Mouse (Mus musculus): ENCODE results near the gene Tmem94. TPM values are rescaled to one million over a fixed set of nuclear protein-coding genes. Genes with fewer than 3 reads are reported as not detected.

The Tmem94 gene
- polyA plus RNA-seq, 1 experiment = 42.0 TPM

DNA sequence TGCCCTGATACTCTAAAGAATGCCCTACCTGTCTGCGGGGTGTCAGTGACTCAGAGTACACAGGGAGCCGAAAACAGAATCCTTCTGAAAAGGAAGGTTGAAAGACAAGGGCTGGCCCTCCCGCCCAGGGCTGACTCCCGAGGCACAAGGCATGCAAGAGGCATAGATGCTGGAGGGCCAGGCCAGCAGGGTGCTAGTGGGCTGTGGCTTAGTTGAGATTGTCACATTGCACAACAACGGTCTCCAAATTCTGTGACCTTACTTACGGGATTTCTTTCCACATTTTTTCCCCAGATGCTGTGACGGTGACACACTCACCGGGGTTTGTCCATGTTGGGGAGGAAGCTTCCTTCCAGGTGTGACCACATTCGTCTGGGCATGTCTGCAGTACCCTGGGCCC, 11.7 kb downstream of the Tmem94 start:
- TF ChIP-seq CTCF (IDR thresholded peaks at IDR 0.05; ENCODE audit: extremely low read depth, insufficient read depth, insufficient read length, insufficient replicate concordance) = no peak
- no peak for TF ChIP-seq POLR2A (IDR thresholded peaks at IDR 0.05; ENCODE audit: low read depth, low read length)
- no peak for DNase-seq (ENCODE audit: low read depth in 1 of 2, low spot score in 2 of 2)
- Histone ChIP-seq H3K4me3 (ENCODE audit: extremely low read depth, insufficient read depth, insufficient read length) (no peak overlapping the region), H3K27me3 (ENCODE audit: control insufficient read depth, insufficient read depth, low read length) (no peaks in the 10 kb centered on the region), H3K4me1 (ENCODE audit: control insufficient read depth, insufficient read depth, insufficient read length) (no peaks in the 10 kb centered on the region), H3K36me3 (ENCODE audit: control insufficient read depth, insufficient read depth, low read length) (peaks cover 4% of the 10 kb centered on the region; the same call in 1 of the 2 replicates), H3K27ac (ENCODE audit: insufficient read depth, low read length) (no peak overlapping the region)
- WGBS = 84% methylated on average over 9 of the region's 9 CpGs

DNA sequence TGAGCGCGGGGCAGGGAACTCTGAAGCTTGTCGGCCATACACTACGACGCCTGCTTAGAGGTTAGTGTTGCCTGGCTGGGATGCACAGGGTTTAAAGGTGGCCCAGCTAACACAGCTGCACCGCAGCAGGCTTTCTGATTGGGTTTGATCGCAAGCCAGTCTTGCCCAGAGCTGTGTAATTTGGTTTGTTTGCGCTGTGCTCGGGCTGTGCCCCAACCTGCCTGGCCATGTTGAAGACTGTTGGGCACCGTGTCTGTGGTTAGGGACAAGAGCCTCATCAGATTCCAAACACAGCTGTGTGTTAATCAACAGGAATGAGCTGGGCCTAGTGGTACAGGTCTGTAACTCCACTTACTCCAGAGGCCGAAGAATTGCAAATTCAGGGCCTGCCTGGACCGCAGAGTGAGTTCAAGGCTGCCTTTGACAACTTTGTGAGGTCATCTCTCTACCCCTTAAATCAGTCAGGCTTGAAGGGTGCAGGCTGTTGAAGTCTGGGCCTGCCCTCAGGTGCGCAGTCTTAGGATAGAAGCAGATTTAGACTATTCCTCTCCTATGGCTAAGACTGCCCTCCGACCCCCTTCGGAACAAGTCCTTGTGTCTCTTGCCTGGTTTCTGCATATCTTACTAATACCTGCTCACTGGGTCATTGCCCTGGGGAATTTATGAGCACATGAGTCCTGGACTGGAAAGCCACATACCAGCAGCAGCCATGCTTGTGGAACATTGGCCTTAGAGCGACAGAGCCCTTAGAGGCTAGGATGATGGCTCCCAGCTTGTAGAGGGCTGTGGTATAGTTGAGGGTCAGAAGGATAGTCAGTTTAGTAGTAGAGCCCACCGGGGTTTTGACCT, 12.5 kb downstream of the Tmem94 start:
- Histone ChIP-seq H3K27me3 (ENCODE audit: control insufficient read depth, insufficient read depth, low read length) (no peaks in the 10 kb centered on the region), H3K36me3 (ENCODE audit: control insufficient read depth, insufficient read depth, low read length) (peaks cover 4% of the 10 kb centered on the region; the same call in 1 of the 2 replicates), H3K27ac (ENCODE audit: insufficient read depth, low read length) (no peak overlapping the region), H3K4me3 (ENCODE audit: extremely low read depth, insufficient read depth, insufficient read length) (no peak overlapping the region), H3K4me1 (ENCODE audit: control insufficient read depth, insufficient read depth, insufficient read length) (no peaks in the 10 kb centered on the region)
- TF ChIP-seq CTCF (IDR thresholded peaks at IDR 0.05; ENCODE audit: extremely low read depth, insufficient read depth, insufficient read length, insufficient replicate concordance) = no peak
- no peak for TF ChIP-seq POLR2A (IDR thresholded peaks at IDR 0.05; ENCODE audit: low read depth, low read length)
- WGBS = 94% methylated on average over 17 of the region's 17 CpGs
- DNase-seq (ENCODE audit: low read depth in 1 of 2, low spot score in 2 of 2) = no peak

GRCm38 (mm10) chr11:115779038-115779571, 13.9 kb downstream of the Tmem94 start:
- DNase-seq (ENCODE audit: low read depth in 1 of 2, low spot score in 2 of 2) = no peak
- TF ChIP-seq CTCF (IDR thresholded peaks at IDR 0.05; ENCODE audit: extremely low read depth, insufficient read depth, insufficient read length, insufficient replicate concordance) (no peak), POLR2A (IDR thresholded peaks at IDR 0.05; ENCODE audit: low read depth, low read length) (no peak)
- no peaks in the 10 kb centered on the region for H3K27me3 ChIP-seq (ENCODE audit: control insufficient read depth, insufficient read depth, low read length)
- H3K27ac ChIP-seq (ENCODE audit: insufficient read depth, low read length) = peak overlapping the region; percentile 12; the same call in 1 of the 2 replicates
- WGBS = 29% methylated on average over 9 of the region's 9 CpGs
- peaks cover 4% of the 10 kb centered on the region; the same call in 1 of the 2 replicates for H3K36me3 ChIP-seq (ENCODE audit: control insufficient read depth, insufficient read depth, low read length)
- H3K4me1 ChIP-seq (ENCODE audit: control insufficient read depth, insufficient read depth, insufficient read length) = no peaks in the 10 kb centered on the region
- H3K4me3 ChIP-seq (ENCODE audit: extremely low read depth, insufficient read depth, insufficient read length) = no peak overlapping the region

- TF ChIP-seq POLR2A (IDR thresholded peaks at IDR 0.05; ENCODE audit: low read depth, low read length) = no peak
- no peak for TF ChIP-seq CTCF (IDR thresholded peaks at IDR 0.05; ENCODE audit: extremely low read depth, insufficient read depth, insufficient read length, insufficient replicate concordance)
- WGBS = 63% methylated on average over 20 of the region's 20 CpGs
- no peak for DNase-seq (ENCODE audit: low read depth in 1 of 2, low spot score in 2 of 2)
- H3K4me1 ChIP-seq (ENCODE audit: control insufficient read depth, insufficient read depth, insufficient read length) = no peaks in the 10 kb centered on the region
- H3K4me3 ChIP-seq (ENCODE audit: extremely low read depth, insufficient read depth, insufficient read length) = no peak overlapping the region
- peaks cover 4% of the 10 kb centered on the region; the same call in 1 of the 2 replicates for H3K36me3 ChIP-seq (ENCODE audit: control insufficient read depth, insufficient read depth, low read length)
- no peaks in the 10 kb centered on the region for H3K27me3 ChIP-seq (ENCODE audit: control insufficient read depth, insufficient read depth, low read length)
- H3K27ac ChIP-seq (ENCODE audit: insufficient read depth, low read length) = no peak overlapping the region
These were observed 15.2 kb downstream of the Tmem94 start for GRCm38 (mm10) chr11:115780141-115781070.

GRCm38 (mm10) chr11:115786473-115786872, 21.2 kb downstream of the Tmem94 start:
- H3K27ac ChIP-seq (ENCODE audit: insufficient read depth, low read length) = no peak overlapping the region
- TF ChIP-seq CTCF (IDR thresholded peaks at IDR 0.05; ENCODE audit: extremely low read depth, insufficient read depth, insufficient read length, insufficient replicate concordance) (no peak), POLR2A (IDR thresholded peaks at IDR 0.05; ENCODE audit: low read depth, low read length) (no peak)
- H3K4me1 ChIP-seq (ENCODE audit: control insufficient read depth, insufficient read depth, insufficient read length) = no peaks in the 10 kb centered on the region
- peaks cover 14% of the 10 kb centered on the region for H3K36me3 ChIP-seq (ENCODE audit: control insufficient read depth, insufficient read depth, low read length)
- WGBS = 93% methylated on average over 6 of the region's 6 CpGs
- no peak overlapping the region for H3K4me3 ChIP-seq (ENCODE audit: extremely low read depth, insufficient read depth, insufficient read length)
- no peak for DNase-seq (ENCODE audit: low read depth in 1 of 2, low spot score in 2 of 2)
- no peaks in the 10 kb centered on the region for H3K27me3 ChIP-seq (ENCODE audit: control insufficient read depth, insufficient read depth, low read length)

DNA sequence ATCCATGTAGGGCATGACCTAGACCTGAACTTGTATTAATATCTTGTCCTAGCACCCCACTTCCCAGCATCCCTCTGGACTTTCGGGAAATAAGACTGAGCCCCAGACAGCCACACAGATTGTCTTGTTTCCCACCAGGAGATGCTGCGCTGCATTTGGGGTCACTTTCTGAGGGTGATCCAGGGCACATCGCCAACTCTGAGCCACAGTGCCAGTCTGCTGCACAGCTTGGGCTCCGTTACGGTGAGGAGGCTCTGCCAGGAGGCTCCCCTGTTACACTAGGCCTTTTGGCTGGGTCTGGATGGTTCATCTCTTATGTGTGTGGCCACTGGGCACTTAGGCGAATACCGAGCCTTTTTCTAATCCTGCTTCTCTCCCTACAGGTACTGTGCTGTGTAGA, 24.6 kb downstream of the Tmem94 start:
- 96% methylated on average over 7 of the region's 7 CpGs for WGBS
- DNase-seq (ENCODE audit: low read depth in 1 of 2, low spot score in 2 of 2) = no peak

More for the DNA sequence above, 24.6 kb downstream of the Tmem94 start:
- Histone ChIP-seq H3K27me3 (ENCODE audit: control insufficient read depth, insufficient read depth, low read length) (no peaks in the 10 kb centered on the region), H3K4me3 (ENCODE audit: extremely low read depth, insufficient read depth, insufficient read length) (no peak overlapping the region), H3K27ac (ENCODE audit: insufficient read depth, low read length) (no peak overlapping the region), H3K36me3 (ENCODE audit: control insufficient read depth, insufficient read depth, low read length) (peaks cover 42% of the 10 kb centered on the region), H3K4me1 (ENCODE audit: control insufficient read depth, insufficient read depth, insufficient read length) (no peaks in the 10 kb centered on the region)
- TF ChIP-seq POLR2A (IDR thresholded peaks at IDR 0.05; ENCODE audit: low read depth, low read length) (no peak), CTCF (IDR thresholded peaks at IDR 0.05; ENCODE audit: extremely low read depth, insufficient read depth, insufficient read length, insufficient replicate concordance) (no peak)
